Mouse (Mus musculus) layer of hippocampus, adult 8-10 months (tissue): ENCODE results near the gene Ikbke. TPM values are rescaled to one million over a fixed set of nuclear protein-coding genes. Genes with fewer than 3 reads are reported as not detected.

Source experiments
- total RNA-seq, 4 experiments: library from RNA; stranded (reverse); gene quantifications; 2 replicates each; pipeline ENCODE4 v1.2.4; 2022

Gene Ikbke
- total RNA-seq, 4 experiments from 2014 or later, result 1.8 to 4.9 (median 3.4) TPM

Other genes with a start within 250 kb of the Ikbke start
- 10 to 100 TPM; 27.7 to 42.7 (median 35.3) TPM for gene Mapkapk2, start 181.8 kb downstream of the Ikbke start, total RNA-seq
- gene Dyrk3, start 141.3 kb downstream of the Ikbke start, total RNA-seq, result 10 to 100 TPM; 13.5 to 17.6 (median 14.6) TPM
- 10 to 100 TPM; 40.0 to 50.0 (median 46.8) TPM for gene Eif2d, start 126.4 kb downstream of the Ikbke start, total RNA-seq
- gene Rassf5, start 34.3 kb downstream of the Ikbke start, total RNA-seq, result 10 to 100 TPM; 17.6 to 21.5 (median 18.6) TPM
- 10 to 100 TPM; 79.8 to 92.2 (median 84.9) TPM for gene Srgap2, start 247.7 kb upstream of the Ikbke start, total RNA-seq
- 1 to 10 TPM in 3 of 4 experiments, under 1 TPM in 1; 0.78 to 2.0 (median 1.4) TPM for gene Fam72a, start 248.3 kb upstream of the Ikbke start, total RNA-seq